In genomic region chr1:189497031-189497430, GRCm38 (mm10) we compare ENCODE assay signal across 24 mouse cellular contexts.
DNase-seq lines count a peak whose midpoint lies in the region; ATAC-seq and TF ChIP-seq lines count a peak whose summit lies in the region.
"Had no signal": no experiment of that assay in that cellular context is flagged by ENCODE, and none has a peak within 500 bp of the region (broad histone marks: within the 10 kb centered on the region; RNA-seq: fewer than 3 reads in every experiment).

No protein-coding gene starts in this region.

- 66% methylated on average over 9 of the region's 9 CpGs for WGBS in embryonic facial prominence, embryonic 14.5 days
- WGBS in embryonic facial prominence, embryonic 10.5 days, result 86% methylated on average over 9 of the region's 9 CpGs
- WGBS in hindbrain, postnatal 0 days, result 60% methylated on average over 9 of the region's 9 CpGs
- 87% methylated on average over 9 of the region's 9 CpGs for WGBS in hindbrain, embryonic 10.5 days
- WGBS in midbrain, postnatal 0 days, result 81% methylated on average over 9 of the region's 9 CpGs
- 88% methylated on average over 9 of the region's 9 CpGs for WGBS in midbrain, embryonic 13.5 days
- whole genome bisulfite sequencing in intestine, embryonic 15.5 days, result 76% methylated on average over 9 of the region's 9 CpGs

- H3K4me1 ChIP-seq in embryonic facial prominence, embryonic 14.5 days (ENCODE audit: control insufficient read depth, insufficient read depth, low read length), result peaks cover 7% of the 10 kb centered on the region; the same call in 1 of the 2 replicates
- H3K4me1 ChIP-seq in embryonic facial prominence, embryonic 10.5 days, result 0 out of 2 replicates have a peak, but pooled peaks cover 5% of the 10 kb centered on the region
- 0 out of 2 replicates have a peak, but pooled peaks cover 5% of the 10 kb centered on the region for H3K4me1 ChIP-seq in hindbrain, postnatal 0 days (ENCODE audit: insufficient read depth, low read length)
- peaks cover 10% of the 10 kb centered on the region for H3K4me1 ChIP-seq in hindbrain, embryonic 10.5 days (replicated peaks)
- no peaks in the 10 kb centered on the region for H3K4me1 ChIP-seq in midbrain, postnatal 0 days (ENCODE audit: insufficient read depth, low read length)
- peaks cover 7% of the 10 kb centered on the region; the same call in 1 of the 2 replicates for H3K4me1 ChIP-seq in midbrain, embryonic 13.5 days (replicated peaks)
- H3K4me1 ChIP-seq in intestine, embryonic 15.5 days (replicated peaks), result 0 out of 2 replicates have a peak, but pooled peaks cover 2% of the 10 kb centered on the region
- H3K4me1 ChIP-seq: embryonic facial prominence, embryonic 12.5 days had no signal

- H3K4me3 ChIP-seq in embryonic facial prominence, embryonic 14.5 days (ENCODE audit: low read depth, low read length), result no peak overlapping the region
- H3K4me3 ChIP-seq in embryonic facial prominence, embryonic 10.5 days, result no peak overlapping the region
- no peak overlapping the region for H3K4me3 ChIP-seq in hindbrain, postnatal 0 days (ENCODE audit: low read length)
- H3K4me3 ChIP-seq in hindbrain, embryonic 10.5 days, result no peak overlapping the region
- no peak overlapping the region for H3K4me3 ChIP-seq in midbrain, postnatal 0 days (ENCODE audit: low read depth, low read length)
- no peak overlapping the region for H3K4me3 ChIP-seq in midbrain, embryonic 13.5 days (replicated peaks)
- no peak overlapping the region for H3K4me3 ChIP-seq in intestine, embryonic 15.5 days (replicated peaks)
- H3K4me3 ChIP-seq: embryonic facial prominence, embryonic 12.5 days; forebrain, embryonic 12.5 days; heart, embryonic 10.5 days had no signal

- ATAC-seq in embryonic facial prominence, embryonic 14.5 days (ENCODE audit: low read depth), result no peak
- no peak for ATAC-seq in hindbrain, postnatal 0 days
- ATAC-seq in midbrain, postnatal 0 days (ENCODE audit: low FRiP score), result no peak
- no peak for ATAC-seq in midbrain, embryonic 13.5 days
- no peak for ATAC-seq in intestine, embryonic 15.5 days
- ATAC-seq: CD4-positive, CD25-positive, alpha-beta regulatory T cell, adult 4 months; forebrain, embryonic 16.5 days; inflammation-experienced regulatory T-cells, adult 6 months had no signal

- H3K4me2 ChIP-seq in embryonic facial prominence, embryonic 14.5 days (ENCODE audit: low read depth, low read length), result no peak overlapping the region
- no peak overlapping the region for H3K4me2 ChIP-seq in hindbrain, postnatal 0 days (ENCODE audit: low read depth, low read length)
- no peak overlapping the region for H3K4me2 ChIP-seq in midbrain, postnatal 0 days (ENCODE audit: low read depth, low read length, poor library complexity, severe bottlenecking)
- H3K4me2 ChIP-seq in midbrain, embryonic 13.5 days (replicated peaks), result no peak overlapping the region
- no peak overlapping the region for H3K4me2 ChIP-seq in intestine, embryonic 15.5 days (replicated peaks)
- H3K4me2 ChIP-seq: embryonic facial prominence, embryonic 12.5 days; forebrain, embryonic 12.5 days had no signal

- H3K36me3 ChIP-seq in embryonic facial prominence, embryonic 14.5 days (ENCODE audit: control insufficient read depth, insufficient read depth, low read length), result no peaks in the 10 kb centered on the region
- no peaks in the 10 kb centered on the region for H3K36me3 ChIP-seq in embryonic facial prominence, embryonic 10.5 days (replicated peaks)
- no peaks in the 10 kb centered on the region for H3K36me3 ChIP-seq in hindbrain, postnatal 0 days (ENCODE audit: insufficient read depth, low read length)
- no peaks in the 10 kb centered on the region for H3K36me3 ChIP-seq in hindbrain, embryonic 10.5 days
- no peaks in the 10 kb centered on the region for H3K36me3 ChIP-seq in midbrain, postnatal 0 days (ENCODE audit: insufficient read depth, low read length)
- no peaks in the 10 kb centered on the region for H3K36me3 ChIP-seq in midbrain, embryonic 13.5 days
- H3K36me3 ChIP-seq in intestine, embryonic 15.5 days, result no peaks in the 10 kb centered on the region
- H3K36me3 ChIP-seq: embryonic facial prominence, embryonic 12.5 days; forebrain, embryonic 12.5 days; G1E; heart, embryonic 10.5 days had no signal

- H3K27me3 ChIP-seq in embryonic facial prominence, embryonic 14.5 days (replicated peaks; ENCODE audit: control insufficient read depth, insufficient read depth, low read length), result no peaks in the 10 kb centered on the region
- no peaks in the 10 kb centered on the region for H3K27me3 ChIP-seq in embryonic facial prominence, embryonic 10.5 days (replicated peaks; ENCODE audit: low read depth, poor library complexity, severe bottlenecking)
- H3K27me3 ChIP-seq in hindbrain, postnatal 0 days (ENCODE audit: insufficient read depth, low read length), result no peaks in the 10 kb centered on the region
- H3K27me3 ChIP-seq in hindbrain, embryonic 10.5 days (ENCODE audit: insufficient read depth, poor library complexity, severe bottlenecking), result no peaks in the 10 kb centered on the region
- no peaks in the 10 kb centered on the region for H3K27me3 ChIP-seq in midbrain, postnatal 0 days (ENCODE audit: insufficient read depth, low read length)
- H3K27me3 ChIP-seq in midbrain, embryonic 13.5 days, result no peaks in the 10 kb centered on the region
- no peaks in the 10 kb centered on the region for H3K27me3 ChIP-seq in intestine, embryonic 15.5 days (replicated peaks)
- H3K27me3 ChIP-seq: embryonic facial prominence, embryonic 12.5 days; forebrain, embryonic 12.5 days had no signal

- no peak overlapping the region for H3K27ac ChIP-seq in embryonic facial prominence, embryonic 14.5 days (replicated peaks; ENCODE audit: low read depth, low read length)
- H3K27ac ChIP-seq in embryonic facial prominence, embryonic 10.5 days (replicated peaks), result no peak overlapping the region
- no peak overlapping the region for H3K27ac ChIP-seq in hindbrain, postnatal 0 days
- H3K27ac ChIP-seq in hindbrain, embryonic 10.5 days, result no peak overlapping the region
- no peak overlapping the region for H3K27ac ChIP-seq in midbrain, postnatal 0 days (ENCODE audit: low read depth, low read length)
- no peak overlapping the region for H3K27ac ChIP-seq in midbrain, embryonic 13.5 days
- no peak overlapping the region for H3K27ac ChIP-seq in intestine, embryonic 15.5 days
- H3K27ac ChIP-seq: embryonic facial prominence, embryonic 12.5 days; forebrain, embryonic 12.5 days; heart, embryonic 10.5 days had no signal

- no peaks in the 10 kb centered on the region for H3K9me3 ChIP-seq in embryonic facial prominence, embryonic 14.5 days (ENCODE audit: control insufficient read depth, low read length)
- H3K9me3 ChIP-seq in embryonic facial prominence, embryonic 10.5 days, result no peaks in the 10 kb centered on the region
- no peaks in the 10 kb centered on the region for H3K9me3 ChIP-seq in hindbrain, postnatal 0 days (ENCODE audit: low read length)
- no peaks in the 10 kb centered on the region for H3K9me3 ChIP-seq in hindbrain, embryonic 10.5 days
- H3K9me3 ChIP-seq in midbrain, postnatal 0 days (ENCODE audit: low read length), result no peaks in the 10 kb centered on the region
- H3K9me3 ChIP-seq in midbrain, embryonic 13.5 days, result no peaks in the 10 kb centered on the region
- no peaks in the 10 kb centered on the region for H3K9me3 ChIP-seq in intestine, embryonic 15.5 days
- H3K9me3 ChIP-seq: embryonic facial prominence, embryonic 12.5 days; forebrain, embryonic 12.5 days; heart, embryonic 10.5 days had no signal

- DNase-seq in embryonic facial prominence, embryonic 14.5 days (ENCODE audit: low spot score), result peak; percentile 29
- DNase-seq in embryonic facial prominence, embryonic 10.5 days (ENCODE audit: low spot score), result no peak
- peak; percentile 47 for DNase-seq in hindbrain, postnatal 0 days (ENCODE audit: low spot score)
- no peak for DNase-seq in hindbrain, embryonic 10.5 days (ENCODE audit: low spot score)
- peak; percentile 34 for DNase-seq in midbrain, postnatal 0 days (ENCODE audit: low spot score)
- peak; percentile 21 for DNase-seq in retina, embryonic 14.5 days (ENCODE audit: low spot score)
- DNase-seq: adrenal gland, adult 8-10 months; adrenal gland, postnatal 36 days; B cell, adult 2 months; cerebellum, adult 11 months; cerebellum, adult 8-10 months; cerebellum, postnatal 14 days; embryo, embryonic 11 days; gastrocnemius, postnatal 36 days; heart, postnatal 4 days had no signal

- H3K9ac ChIP-seq in embryonic facial prominence, embryonic 14.5 days (ENCODE audit: low read depth, low read length), result no peak overlapping the region
- H3K9ac ChIP-seq in hindbrain, postnatal 0 days (replicated peaks; ENCODE audit: low read length), result no peak overlapping the region
- H3K9ac ChIP-seq in midbrain, postnatal 0 days (replicated peaks; ENCODE audit: low read length, poor library complexity, severe bottlenecking), result no peak overlapping the region
- no peak overlapping the region for H3K9ac ChIP-seq in midbrain, embryonic 13.5 days (replicated peaks)
- no peak overlapping the region for H3K9ac ChIP-seq in intestine, embryonic 15.5 days
- H3K9ac ChIP-seq: embryonic facial prominence, embryonic 12.5 days; forebrain, embryonic 12.5 days had no signal

- TF ChIP-seq CTCF in hindbrain, postnatal 0 days (IDR thresholded peaks at IDR 0.05; ENCODE audit: low read depth), result no peak
- TF ChIP-seq CTCF in midbrain, postnatal 0 days (IDR thresholded peaks at IDR 0.05), result no peak

Comparison
In these comparisons a context has a peak if more than half of its experiments do, and no peak if none do; other contexts are left out.
1. DNase-seq: peak in embryonic facial prominence, embryonic 14.5 days (single experiment), hindbrain, postnatal 0 days (single experiment), midbrain, postnatal 0 days (single experiment) and retina, embryonic 14.5 days (single experiment); none in embryonic facial prominence, embryonic 10.5 days (single experiment) and hindbrain, embryonic 10.5 days (single experiment).